Comparison of ENCODE assay signal across 28 mouse cellular contexts in the genomic region with DNA sequence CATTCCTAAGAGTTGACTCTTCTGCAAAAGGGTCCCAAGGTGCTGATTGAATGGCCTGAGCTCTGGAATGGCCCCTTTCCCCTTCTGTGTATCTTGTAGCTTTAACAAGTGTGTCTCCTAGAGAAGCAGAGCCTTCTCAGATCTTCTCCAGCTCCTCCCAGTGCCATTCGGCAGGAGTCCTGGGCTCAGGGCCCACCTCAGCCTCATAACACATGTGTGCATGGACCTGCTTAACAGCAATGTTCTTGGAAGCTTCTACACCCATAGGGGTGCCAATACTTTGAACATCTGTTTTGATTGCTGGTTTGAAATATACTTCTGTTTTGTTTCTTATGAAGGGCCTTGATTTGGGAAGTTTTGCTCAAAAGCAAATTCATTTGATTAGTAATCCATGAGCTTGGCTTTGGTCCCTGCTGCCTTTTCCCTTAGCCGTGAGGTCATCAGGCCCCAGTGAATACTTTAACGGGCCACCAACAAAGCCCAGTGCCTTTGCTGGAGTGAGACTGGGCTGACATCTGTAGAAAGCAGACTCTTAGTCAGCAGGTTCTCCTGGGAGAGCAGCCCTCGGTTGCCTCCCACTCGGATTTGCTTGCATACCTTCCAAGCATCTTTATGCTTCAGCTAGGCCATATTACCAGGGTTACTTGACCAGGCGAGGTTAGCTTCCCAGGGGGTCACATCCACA.
DNase-seq lines count a peak whose midpoint lies in the region; ATAC-seq and TF ChIP-seq lines count a peak whose summit lies in the region.
"Had no signal": no experiment of that assay in that cellular context is flagged by ENCODE, and none has a peak within 500 bp of the region (broad histone marks: within the 10 kb centered on the region; RNA-seq: fewer than 3 reads in every experiment).

No protein-coding gene starts in this region.

- DNase-seq in kidney, postnatal 0 days (ENCODE audit: low spot score) = no peak
- no peak for DNase-seq in kidney, postnatal 10 days
- peak; percentile 41 for DNase-seq in gastrocnemius, postnatal 14 days
- no peak for DNase-seq in cerebellum, adult 11 months
- DNase-seq: adrenal gland, postnatal 25 days; cerebellum, adult 18-20 months; cerebellum, postnatal 14 days; heart, adult 18-20 months; heart, postnatal 4 days; kidney, adult 9 months; liver; lung, adult 2 months; lung, postnatal 10 days; thymus, postnatal 4 days had no signal

- peaks cover 3% of the 10 kb centered on the region; the same call in 1 of the 2 replicates for H3K36me3 ChIP-seq in kidney, postnatal 0 days (ENCODE audit: insufficient read depth, low read length)
- peaks cover 13% of the 10 kb centered on the region; the same call in 1 of the 2 replicates for H3K36me3 ChIP-seq in embryonic facial prominence, embryonic 15.5 days

- 0 out of 2 replicates have a peak, but pooled peaks have one; percentile 21 for ATAC-seq in kidney, postnatal 0 days (replicated peaks; ENCODE audit: low FRiP score, low read depth)
- ATAC-seq in embryonic facial prominence, embryonic 15.5 days (ENCODE audit: insufficient number of reproducible peaks, low FRiP score, low TSS enrichment, low read depth) = peak; percentile 55
- no peak for ATAC-seq in inflammation-experienced regulatory T-cells, adult 6 months
- no peak for ATAC-seq in granulocyte monocyte progenitor cell, adult 5-6 weeks (replicated peaks; ENCODE audit: poor library complexity, severe bottlenecking)
- ATAC-seq: CD4-positive, CD25-positive, alpha-beta regulatory T cell, adult 4 months; forebrain, embryonic 14.5 days; intestine, postnatal 0 days; midbrain, embryonic 13.5 days had no signal

- H3K4me2 ChIP-seq in kidney, postnatal 0 days (ENCODE audit: low read length) = no peak overlapping the region
- no peak overlapping the region for H3K4me2 ChIP-seq in embryonic facial prominence, embryonic 15.5 days (replicated peaks)
- H3K4me2 ChIP-seq: heart, embryonic 11.5 days; hindbrain, embryonic 13.5 days; midbrain, embryonic 13.5 days; neural tube, embryonic 13.5 days had no signal

- H3K27ac ChIP-seq in kidney, postnatal 0 days = no peak overlapping the region
- peak overlapping the region; percentile 86; the same call in 1 of the 2 replicates for H3K27ac ChIP-seq in embryonic facial prominence, embryonic 15.5 days (replicated peaks)
- H3K27ac ChIP-seq: hindbrain, embryonic 13.5 days; left cerebral cortex, adult 2 months; liver, embryonic 14.5 days; macrophage; midbrain, embryonic 13.5 days; neural tube, embryonic 13.5 days had no signal

- H3K27me3 ChIP-seq in kidney, postnatal 0 days (ENCODE audit: insufficient read depth, low read length) = no peaks in the 10 kb centered on the region
- no peaks in the 10 kb centered on the region for H3K27me3 ChIP-seq in embryonic facial prominence, embryonic 15.5 days
- H3K27me3 ChIP-seq: hindbrain, embryonic 13.5 days; midbrain, embryonic 13.5 days; neural tube, embryonic 13.5 days had no signal

- 64% methylated on average over 6 of the region's 6 CpGs for WGBS in kidney, postnatal 0 days
- 59% methylated on average over 6 of the region's 6 CpGs for whole genome bisulfite sequencing in embryonic facial prominence, embryonic 15.5 days

- no peak for TF ChIP-seq CTCF in kidney, postnatal 0 days (IDR thresholded peaks at IDR 0.05; ENCODE audit: low read depth)

- intact Hi-C loops in gastrocnemius, postnatal 14 days (cut with DNase I; ENCODE audit: low total_unique reads) = no loop called here

- H3K4me3 ChIP-seq in kidney, postnatal 0 days (replicated peaks; ENCODE audit: low read depth, low read length) = no peak overlapping the region
- H3K4me3 ChIP-seq in embryonic facial prominence, embryonic 15.5 days (replicated peaks) = no peak overlapping the region
- H3K4me3 ChIP-seq: erythroblast, embryonic 14.5 days; hindbrain, embryonic 13.5 days; left cerebral cortex, adult 2 months; midbrain, embryonic 13.5 days; neural tube, embryonic 13.5 days had no signal

- H3K9me3 ChIP-seq in kidney, postnatal 0 days (replicated peaks; ENCODE audit: low read length) = no peaks in the 10 kb centered on the region
- H3K9me3 ChIP-seq in embryonic facial prominence, embryonic 15.5 days (replicated peaks) = no peaks in the 10 kb centered on the region
- H3K9me3 ChIP-seq: hindbrain, embryonic 13.5 days; midbrain, embryonic 13.5 days; neural tube, embryonic 13.5 days had no signal

- H3K4me1 ChIP-seq in kidney, postnatal 0 days (replicated peaks; ENCODE audit: insufficient read depth, low read length) = no peaks in the 10 kb centered on the region
- peaks cover 31% of the 10 kb centered on the region for H3K4me1 ChIP-seq in embryonic facial prominence, embryonic 15.5 days

- H3K9ac ChIP-seq in kidney, postnatal 0 days (ENCODE audit: low read depth, low read length) = no peak overlapping the region
- no peak overlapping the region for H3K9ac ChIP-seq in embryonic facial prominence, embryonic 15.5 days
- H3K9ac ChIP-seq: hindbrain, embryonic 13.5 days; liver, embryonic 14.5 days; midbrain, embryonic 13.5 days; neural tube, embryonic 13.5 days had no signal

Comparison
In these comparisons a context has a peak if more than half of its experiments do, and no peak if none do; other contexts are left out.
1. ATAC-seq: peak in kidney, postnatal 0 days (single experiment) and embryonic facial prominence, embryonic 15.5 days (single experiment); none in inflammation-experienced regulatory T-cells, adult 6 months (single experiment) and granulocyte monocyte progenitor cell, adult 5-6 weeks (single experiment).